Mouse (Mus musculus): ENCODE results near the gene Sec61a2. TPM values are rescaled to one million over a fixed set of nuclear protein-coding genes. Genes with fewer than 3 reads are reported as not detected.

Sec61a2 gene
- polyA plus RNA-seq, 1 experiment from 2014 or later: 109 TPM

GRCm38 (mm10) chr2:5930291-5931054 is 35.2 kb upstream of the Sec61a2 start:
- ATAC-seq (ENCODE audit: low FRiP score, low read depth): no peak
- no peak overlapping the region for H3K4me2 ChIP-seq
- H3K36me3 ChIP-seq: peaks cover 18% of the 10 kb centered on the region
- H3K9me3 ChIP-seq: no peaks in the 10 kb centered on the region
- no peak overlapping the region for H3K27ac ChIP-seq (replicated peaks)
- H3K4me3 ChIP-seq: no peak overlapping the region
- H3K4me1 ChIP-seq (replicated peaks): no peaks in the 10 kb centered on the region
- WGBS: 91% methylated on average over 18 of the region's 18 CpGs
- no peaks in the 10 kb centered on the region for H3K27me3 ChIP-seq
- no peak overlapping the region for H3K9ac ChIP-seq

DNA sequence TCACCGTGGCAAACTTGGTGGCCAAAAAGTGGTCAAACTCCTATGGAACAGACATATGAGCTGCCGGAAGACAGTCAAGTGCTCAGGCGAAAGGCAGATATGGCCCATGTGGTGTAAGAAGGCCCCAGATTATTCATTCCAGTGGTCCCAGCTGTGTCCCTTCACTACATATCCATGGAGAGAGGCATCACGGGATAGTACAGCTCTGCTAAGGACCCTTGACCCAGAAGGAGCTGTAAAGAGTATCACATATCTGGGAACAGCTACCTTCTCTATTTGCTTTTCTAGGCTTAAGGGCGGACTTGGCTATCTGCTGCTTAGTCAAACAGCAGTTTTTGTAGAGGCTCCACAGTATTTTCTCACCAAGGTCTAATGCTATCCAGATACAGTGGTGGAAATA is 34.6 kb upstream of the Sec61a2 start:
- no peak overlapping the region for H3K9ac ChIP-seq
- H3K4me1 ChIP-seq (replicated peaks): no peaks in the 10 kb centered on the region
- H3K27me3 ChIP-seq: no peaks in the 10 kb centered on the region
- no peak for ATAC-seq (ENCODE audit: low FRiP score, low read depth)
- peaks cover 18% of the 10 kb centered on the region for H3K36me3 ChIP-seq
- H3K9me3 ChIP-seq: no peaks in the 10 kb centered on the region
- H3K4me2 ChIP-seq: no peak overlapping the region
- 93% methylated on average over 5 of the region's 5 CpGs for WGBS
- H3K4me3 ChIP-seq: no peak overlapping the region
- no peak overlapping the region for H3K27ac ChIP-seq (replicated peaks)

- no peak for ATAC-seq (ENCODE audit: low FRiP score, low read depth)
- Histone ChIP-seq H3K4me3 (no peak overlapping the region), H3K9me3 (no peaks in the 10 kb centered on the region), H3K36me3 (peaks cover 18% of the 10 kb centered on the region), H3K27ac (replicated peaks) (no peak overlapping the region), H3K4me1 (replicated peaks) (no peaks in the 10 kb centered on the region), H3K9ac (no peak overlapping the region), H3K4me2 (no peak overlapping the region), H3K27me3 (no peaks in the 10 kb centered on the region)
- 96% methylated on average over 5 of the region's 5 CpGs for WGBS
Measured at GRCm38 (mm10) chr2:5927481-5927880, 32.2 kb upstream of the Sec61a2 start.

- no peaks in the 10 kb centered on the region for H3K9me3 ChIP-seq
- no peak overlapping the region for H3K27ac ChIP-seq (replicated peaks)
- peaks cover 17% of the 10 kb centered on the region; the same call in 1 of the 2 replicates for H3K36me3 ChIP-seq
- no peak overlapping the region for H3K4me3 ChIP-seq
- no peak overlapping the region for H3K4me2 ChIP-seq
- H3K27me3 ChIP-seq: no peaks in the 10 kb centered on the region
- 82% methylated on average over 9 of the region's 9 CpGs for WGBS
- H3K4me1 ChIP-seq (replicated peaks): no peaks in the 10 kb centered on the region
- ATAC-seq (ENCODE audit: low FRiP score, low read depth): no peak
- H3K9ac ChIP-seq: no peak overlapping the region
Measured at GRCm38 (mm10) chr2:5923786-5924185, 28.6 kb upstream of the Sec61a2 start.

- 96% methylated on average over 6 of the region's 6 CpGs for WGBS
- Histone ChIP-seq H3K27ac (replicated peaks) (no peak overlapping the region), H3K27me3 (no peaks in the 10 kb centered on the region), H3K4me2 (no peak overlapping the region), H3K9me3 (no peaks in the 10 kb centered on the region), H3K36me3 (peaks cover 20% of the 10 kb centered on the region), H3K9ac (no peak overlapping the region), H3K4me1 (replicated peaks) (no peaks in the 10 kb centered on the region), H3K4me3 (no peak overlapping the region)
- no peak for ATAC-seq (ENCODE audit: low FRiP score, low read depth)
Measured at GRCm38 (mm10) chr2:5922823-5923222, 27.6 kb upstream of the Sec61a2 start.

GRCm38 (mm10) chr2:5911282-5911965 is 16.2 kb upstream of the Sec61a2 start:
- no peaks in the 10 kb centered on the region for H3K9me3 ChIP-seq
- no peak overlapping the region for H3K4me2 ChIP-seq
- ATAC-seq (ENCODE audit: low FRiP score, low read depth): peak; percentile 48; the same call in 1 of the 2 replicates
- no peaks in the 10 kb centered on the region for H3K4me1 ChIP-seq (replicated peaks)
- H3K27me3 ChIP-seq: no peaks in the 10 kb centered on the region
- peaks cover 7% of the 10 kb centered on the region; the same call in 1 of the 2 replicates for H3K36me3 ChIP-seq
- H3K9ac ChIP-seq: no peak overlapping the region
- H3K27ac ChIP-seq (replicated peaks): no peak overlapping the region
- 37% methylated on average over 16 of the region's 16 CpGs for WGBS
- H3K4me3 ChIP-seq: no peak overlapping the region

DNA sequence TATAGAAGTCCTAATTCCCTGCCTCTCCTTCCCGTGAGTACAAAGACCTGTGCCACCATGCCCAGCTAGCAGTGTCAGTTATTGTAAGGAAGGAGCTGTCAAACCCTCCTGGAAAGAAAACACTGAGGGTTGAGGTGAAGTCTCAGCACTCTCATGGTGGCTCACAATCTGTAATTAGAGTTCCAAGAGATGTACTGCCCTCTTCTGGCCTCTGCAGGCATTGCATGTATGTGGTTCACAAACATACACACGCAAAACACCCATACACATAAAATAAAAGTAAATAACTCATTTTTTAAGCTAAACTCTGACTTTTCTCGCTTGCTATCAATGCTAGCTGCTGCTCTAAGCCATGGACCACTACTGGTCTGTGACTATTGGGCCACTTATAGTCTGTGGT is 11.4 kb upstream of the Sec61a2 start:
- Histone ChIP-seq H3K27me3 (no peaks in the 10 kb centered on the region), H3K27ac (replicated peaks) (no peak overlapping the region), H3K4me3 (no peak overlapping the region), H3K9me3 (no peaks in the 10 kb centered on the region), H3K4me1 (replicated peaks) (no peaks in the 10 kb centered on the region), H3K4me2 (no peak overlapping the region), H3K9ac (no peak overlapping the region), H3K36me3 (peaks cover 22% of the 10 kb centered on the region)
- ATAC-seq (ENCODE audit: low FRiP score, low read depth): no peak
- WGBS: 53% methylated on average over 3 of the region's 3 CpGs

- Histone ChIP-seq H3K9me3 (no peaks in the 10 kb centered on the region), H3K4me2 (no peak overlapping the region)
- 47% methylated on average over 5 of the region's 5 CpGs for WGBS
Measured at GRCm38 (mm10) chr2:5906092-5906491, 10.9 kb upstream of the Sec61a2 start.

GRCm38 (mm10) chr2:5900145-5900544 is 4.9 kb upstream of the Sec61a2 start:
- Histone ChIP-seq H3K4me1 (replicated peaks) (0 out of 2 replicates have a peak, but pooled peaks cover 2% of the 10 kb centered on the region), H3K27ac (replicated peaks) (no peak overlapping the region), H3K9ac (no peak overlapping the region), H3K27me3 (no peaks in the 10 kb centered on the region), H3K36me3 (peaks cover 31% of the 10 kb centered on the region), H3K9me3 (no peaks in the 10 kb centered on the region), H3K4me3 (no peak overlapping the region), H3K4me2 (no peak overlapping the region)
- 63% methylated on average over 5 of the region's 5 CpGs for WGBS
- no peak for ATAC-seq (ENCODE audit: low FRiP score, low read depth)

More at GRCm38 (mm10) chr2:5906092-5906491, 10.9 kb upstream of the Sec61a2 start:
- H3K27ac ChIP-seq (replicated peaks): no peak overlapping the region
- no peak overlapping the region for H3K4me3 ChIP-seq
- H3K4me1 ChIP-seq (replicated peaks): no peaks in the 10 kb centered on the region
- no peak overlapping the region for H3K9ac ChIP-seq
- ATAC-seq (ENCODE audit: low FRiP score, low read depth): no peak
- peaks cover 22% of the 10 kb centered on the region for H3K36me3 ChIP-seq
- H3K27me3 ChIP-seq: no peaks in the 10 kb centered on the region

GRCm38 (mm10) chr2:5894296-5894695 is 936 bp downstream of the Sec61a2 start:
- Histone ChIP-seq H3K27me3 (no peaks in the 10 kb centered on the region), H3K4me3 (peak overlapping the region; percentile 68), H3K9me3 (no peaks in the 10 kb centered on the region), H3K36me3 (peaks cover 18% of the 10 kb centered on the region; the same call in 1 of the 2 replicates), H3K4me2 (peak overlapping the region; percentile 60), H3K9ac (peak overlapping the region; percentile 80), H3K4me1 (replicated peaks) (peaks cover 22% of the 10 kb centered on the region), H3K27ac (replicated peaks) (peak overlapping the region; percentile 79)
- no peak for ATAC-seq (ENCODE audit: low FRiP score, low read depth)
- 35% methylated on average over 11 of the region's 11 CpGs for WGBS

DNA sequence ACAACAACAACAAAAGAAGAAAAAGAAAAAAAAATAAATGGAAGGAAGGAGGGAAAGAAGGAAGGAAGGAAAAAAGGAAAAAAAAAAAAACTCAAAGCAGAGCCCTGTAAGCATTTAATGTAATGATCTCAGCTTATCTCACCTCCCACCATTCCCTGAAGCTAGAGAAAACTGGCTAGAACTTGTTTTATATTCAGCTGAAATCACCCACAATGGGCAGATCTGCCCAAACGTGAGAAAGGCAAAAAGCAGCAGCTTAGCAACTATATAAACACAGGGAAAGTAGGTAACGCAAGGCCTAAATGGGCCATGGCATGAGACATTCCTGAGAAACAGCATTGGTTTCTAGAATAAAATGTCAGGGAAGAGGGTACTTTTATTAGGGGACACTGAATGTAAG is 5.8 kb downstream of the Sec61a2 start:
- Histone ChIP-seq H3K27me3 (no peaks in the 10 kb centered on the region), H3K4me3 (no peak overlapping the region), H3K36me3 (peaks cover 26% of the 10 kb centered on the region), H3K9ac (no peak overlapping the region), H3K4me2 (no peak overlapping the region), H3K4me1 (replicated peaks) (peaks cover 19% of the 10 kb centered on the region), H3K27ac (replicated peaks) (no peak overlapping the region), H3K9me3 (no peaks in the 10 kb centered on the region)
- no peak for ATAC-seq (ENCODE audit: low FRiP score, low read depth)
- 65% methylated on average over 2 of the region's 2 CpGs for WGBS

DNA sequence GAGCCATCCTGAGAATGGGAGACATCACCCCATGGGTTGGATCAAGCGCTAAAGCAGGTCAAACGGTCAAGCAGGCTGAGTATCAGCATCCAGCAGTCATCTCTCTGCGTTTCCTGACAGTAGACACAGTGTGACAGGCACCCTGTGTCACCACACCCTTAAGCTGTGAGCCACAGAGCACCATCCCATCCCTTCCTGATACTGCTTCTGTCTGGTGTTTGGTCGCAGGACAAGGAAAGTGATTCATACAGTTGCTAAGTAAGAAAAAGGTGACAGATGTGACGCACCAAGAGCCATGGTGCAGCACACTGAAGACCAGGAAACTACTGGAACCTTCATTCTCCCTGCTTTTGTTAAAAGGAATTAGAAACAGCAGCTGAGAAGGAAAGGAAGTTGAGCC is 6.4 kb downstream of the Sec61a2 start:
- Histone ChIP-seq H3K4me2 (no peak overlapping the region), H3K36me3 (peaks cover 26% of the 10 kb centered on the region), H3K27ac (replicated peaks) (no peak overlapping the region), H3K4me1 (replicated peaks) (peaks cover 15% of the 10 kb centered on the region), H3K4me3 (no peak overlapping the region), H3K9ac (no peak overlapping the region), H3K9me3 (no peaks in the 10 kb centered on the region), H3K27me3 (no peaks in the 10 kb centered on the region)
- ATAC-seq (ENCODE audit: low FRiP score, low read depth): no peak
- 89% methylated on average over 5 of the region's 5 CpGs for WGBS
